In genomic region chr2:153807464-153807863, GRCm38 (mm10) we compare ENCODE assay signal across 10 mouse cellular contexts. TPM values are rescaled to one million over a fixed set of nuclear protein-coding genes. Genes with fewer than 3 reads are reported as not detected.
A peak's percentile ranks its signal among the peaks of the same experiment; 100 is the strongest.
DNase-seq lines count a peak whose midpoint lies in the region; ATAC-seq and TF ChIP-seq lines count a peak whose summit lies in the region.
"Not testable (repeated sequence)": the region's sequence is repeated elsewhere in the genome, so short reads cannot be mapped to it uniquely, and the experiment has no call there.
"Had no signal": no experiment of that assay in that cellular context is flagged by ENCODE, and none has a peak within 500 bp of the region (broad histone marks: within the 10 kb centered on the region; RNA-seq: fewer than 3 reads in every experiment).

No protein-coding gene starts in this region.

- TF ChIP-seq EP300 in MEL (IDR thresholded peaks at IDR 0.05; ENCODE audit: low read depth in 1 of 2, low read length in 2 of 2); liver, postnatal 0 days (IDR thresholded peaks at IDR 0.05; ENCODE audit: low read depth): not testable (repeated sequence)

- H3K79me2 ChIP-seq in MEL (ENCODE audit: control insufficient read depth, insufficient read depth, low read length, poor library complexity), result not testable (repeated sequence)

- ATAC-seq in liver, postnatal 0 days, result not testable (repeated sequence)

- not testable (repeated sequence) for H3K9ac ChIP-seq in MEL (ENCODE audit: control insufficient read depth, low read depth, low read length, poor library complexity, severe bottlenecking); liver, postnatal 0 days (replicated peaks)

- DNase-seq in MEL (ENCODE audit: low read depth, low spot score), result peak; percentile 58
- peak; percentile 15 for DNase-seq in c-Kit-positive CD71-positive TER-119-positive erythroid progenitor cells, embryonic 14.5 days (ENCODE audit: low spot score)
- peak; percentile 8 for DNase-seq in fibroblast of lung, adult 2 months (ENCODE audit: low read depth)
- peak; percentile 47 to 59 for DNase-seq in heart, postnatal 36 days
- DNase-seq in layer of hippocampus, adult 18-20 months (ENCODE audit: low spot score in 2 of 2), result peak; percentile 25 to 76
- DNase-seq in liver, postnatal 0 days, result peak; percentile 72
- peak; percentile 56 for DNase-seq in ovary, postnatal 36 days (ENCODE audit: low spot score)
- DNase-seq in thymus, postnatal 14 days, result peak; percentile 54

- H3K9me3 ChIP-seq in MEL (replicated peaks; ENCODE audit: insufficient read depth, low read length); liver, postnatal 0 days (ENCODE audit: low read length): not testable (repeated sequence)

- H3K4me1 ChIP-seq in MEL (ENCODE audit: control insufficient read depth in 1 of 2, insufficient read depth in 2 of 2, low read length in 2 of 2); liver, postnatal 0 days (ENCODE audit: insufficient read depth): not testable (repeated sequence)

- intact Hi-C loops in heart, postnatal 36 days (cut with DNase I), result loop anchor here (1.0 to 5.0 kb wide), 2 partner anchors 45 to 123 kb away; no protein-coding TSS in a partner anchor

- H3K27ac ChIP-seq in MEL (ENCODE audit: control insufficient read depth, low read depth, low read length); liver, postnatal 0 days (ENCODE audit: low read depth): not testable (repeated sequence)

- peak; percentile 53 to 63 (median 62); a peak in 5 of 6 replicates for TF ChIP-seq CTCF in MEL (IDR thresholded peaks at IDR 0.05 in 2 of 3, conservative IDR thresholded peaks at IDR 0.05 in 1 of 3; ENCODE audit: control insufficient read depth in 1 of 3, insufficient read depth in 1 of 3, low read depth in 2 of 3, low read length in 3 of 3, poor library complexity in 1 of 3, severe bottlenecking in 1 of 3)
- peak; percentile 79 for TF ChIP-seq CTCF in liver, postnatal 0 days (IDR thresholded peaks at IDR 0.05; ENCODE audit: low read depth)

- H3K36me3 ChIP-seq in MEL (ENCODE audit: control insufficient read depth in 1 of 2, insufficient read depth in 2 of 2, low read length in 2 of 2); liver, postnatal 0 days (replicated peaks; ENCODE audit: insufficient read depth, low read length): not testable (repeated sequence)

- TF ChIP-seq RAD21 in MEL (IDR thresholded peaks at IDR 0.05; ENCODE audit: low read depth, low read length), result peak; percentile 50

- not testable (repeated sequence) for TF ChIP-seq POLR2A in MEL (IDR thresholded peaks at IDR 0.05; ENCODE audit: control insufficient read depth in 1 of 2, insufficient read depth in 1 of 2, low read depth in 1 of 2, low read length in 2 of 2, poor library complexity in 1 of 2)

- not testable (repeated sequence) for H3K4me2 ChIP-seq in liver, postnatal 0 days (ENCODE audit: low read depth, low read length)

- H3K4me3 ChIP-seq in MEL (ENCODE audit: control insufficient read depth in 1 of 2, insufficient read depth in 1 of 2, low read depth in 2 of 2, low read length in 2 of 2); liver, postnatal 0 days (ENCODE audit: low read depth, low read length): not testable (repeated sequence)

- H3K27me3 ChIP-seq in MEL (ENCODE audit: control insufficient read depth in 1 of 2, insufficient read depth in 2 of 2, low read length in 2 of 2); liver, postnatal 0 days (ENCODE audit: insufficient read depth, low read length): not testable (repeated sequence)

TF ChIP-seq in MEL, 35 proteins besides CTCF, POLR2A, EP300 and RAD21:
- TF ChIP-seq ZC3H11A (IDR thresholded peaks at IDR 0.05; ENCODE audit: low read depth, low read length), result 0 out of 2 replicates have a peak, but pooled peaks have one; percentile 12
- TF ChIP-seq SMC3 (IDR thresholded peaks at IDR 0.05; ENCODE audit: low read depth, low read length), result peak; percentile 49

RNA-seq across cellular contexts. Expression of gene Efcab8, which starts 27.7 kb away (rescaled TPM):
- 0.04 and 0.13 TPM in 2 replicates for total RNA-seq in MEL (2012; rRNA removed)
- under 1 TPM in 1 of 2 experiments, not detected in 1; 0.19 TPM for polyA plus RNA-seq in MEL (2012; ENCODE audit: insufficient read depth in 1 of 2, insufficient read length in 2 of 2, low read depth in 1 of 2, low replicate concordance in 2 of 2, missing spikeins in 1 of 2)
- not detected for total RNA-seq in heart, postnatal 36 days (2021)
- total RNA-seq in layer of hippocampus, adult 18-20 months (2021), result under 1 TPM in 1 of 2 experiments, not detected in 1; 0.28 TPM
- 0.04 TPM in 1 of 2 replicates, not detected in the other for polyA plus RNA-seq in liver, postnatal 0 days (2015; fragmentation: Nextera tagmentation; extraction: Ambion mirVana)
- polyA plus RNA-seq: heart, embryonic 14.5 days; macrophage had no signal

Comparison
In these comparisons a context has a peak if more than half of its experiments do, and no peak if none do; other contexts are left out.
1. DNase-seq: peak in every context shown above with its lines; median percentile 72 in liver, postnatal 0 days; 58 in MEL; 56 in ovary, postnatal 36 days; 54 in thymus, postnatal 14 days; 53 in heart, postnatal 36 days; 50 in layer of hippocampus, adult 18-20 months; 15 in c-Kit-positive CD71-positive TER-119-positive erythroid progenitor cells, embryonic 14.5 days; 8 in fibroblast of lung, adult 2 months.